Mouse (Mus musculus) urinary bladder, postnatal 36 days (tissue): ENCODE data around the gene Soat2.
"Not testable (repeated sequence)": the region's sequence is repeated elsewhere in the genome, so short reads cannot be mapped to it uniquely, and the experiment has no call there.

ENCODE experiments used
- DNase-seq, 2 experiments: peaks; one replicate each; pipeline ENCODE4 v3.0.0; 2022; ENCODE audit warnings: low spot score in 2 of 2, mixed read lengths in 1 of 2

The Soat2 gene

DNA sequence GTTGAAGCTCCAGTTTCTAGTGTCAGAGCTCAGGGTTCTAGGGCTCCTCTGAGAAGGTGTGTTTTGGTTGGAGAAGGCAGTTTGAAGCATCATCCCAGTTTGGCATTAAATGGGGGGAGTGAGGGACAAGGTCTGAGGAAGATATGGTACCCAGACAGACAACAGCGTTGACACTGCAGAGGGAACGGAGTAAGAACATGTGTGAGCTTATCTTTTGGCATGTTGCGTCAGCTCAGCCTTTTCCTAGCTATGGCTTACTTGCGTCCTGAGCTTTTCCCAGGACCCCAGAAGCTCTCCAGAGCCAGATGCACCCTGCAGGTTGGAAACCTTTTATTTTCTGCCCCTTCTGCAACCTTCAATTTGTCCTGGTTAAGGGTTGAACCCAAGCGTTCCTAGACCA lies 4.2 kb upstream of the Soat2 start:
- DNase-seq: no peak

GRCm38 (mm10) chr15:102146882-102147281 lies 3.4 kb upstream of the Soat2 start:
- peak; percentile 32 to 38 for DNase-seq

- no peak for DNase-seq
Measured at GRCm38 (mm10) chr15:102147674-102148402, 2.5 kb upstream of the Soat2 start.

- DNase-seq: no peak
Measured at GRCm38 (mm10) chr15:102149561-102149960, 765 bp upstream of the Soat2 start.

DNA sequence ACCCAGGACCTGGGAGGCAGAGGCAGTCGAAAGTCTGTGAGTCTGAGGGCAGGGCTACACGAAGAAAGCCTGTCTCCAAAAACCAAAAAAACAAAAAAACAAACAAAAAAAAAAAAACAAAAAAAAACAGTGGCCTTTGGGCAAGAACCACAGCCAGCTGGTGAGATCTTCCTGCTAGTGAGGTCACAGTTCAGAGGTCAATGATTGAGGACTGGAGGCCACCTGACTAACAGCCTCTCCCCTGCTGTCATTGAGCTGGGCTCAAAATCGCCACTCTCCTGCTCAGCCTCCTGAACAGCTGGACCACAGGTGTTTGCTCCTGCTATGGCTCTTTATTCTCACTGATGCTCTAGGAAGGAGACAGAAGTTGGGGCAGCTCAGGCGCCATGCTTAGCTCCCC lies 2.3 kb downstream of the Soat2 start:
- no peak for DNase-seq

DNA sequence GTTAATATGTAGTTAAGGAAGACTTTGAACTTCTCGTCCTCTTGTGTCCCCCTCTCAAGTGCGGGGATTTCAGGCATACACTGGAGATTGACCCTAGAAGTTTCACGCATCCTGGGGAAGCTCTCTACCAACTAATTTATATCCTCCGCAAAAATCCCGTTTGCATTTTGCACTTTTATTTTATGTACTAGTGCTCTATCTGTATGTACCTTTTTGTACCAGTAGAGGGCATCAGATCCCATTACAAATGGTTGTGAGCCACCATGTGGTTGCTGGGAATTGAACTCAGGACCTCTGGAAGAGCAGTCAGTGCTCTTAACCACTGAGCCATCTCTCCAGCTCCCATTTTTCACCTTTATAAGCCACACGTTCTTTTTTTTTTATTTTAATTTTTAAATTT lies 4.7 kb downstream of the Soat2 start:
- not testable (repeated sequence) for DNase-seq

DNA sequence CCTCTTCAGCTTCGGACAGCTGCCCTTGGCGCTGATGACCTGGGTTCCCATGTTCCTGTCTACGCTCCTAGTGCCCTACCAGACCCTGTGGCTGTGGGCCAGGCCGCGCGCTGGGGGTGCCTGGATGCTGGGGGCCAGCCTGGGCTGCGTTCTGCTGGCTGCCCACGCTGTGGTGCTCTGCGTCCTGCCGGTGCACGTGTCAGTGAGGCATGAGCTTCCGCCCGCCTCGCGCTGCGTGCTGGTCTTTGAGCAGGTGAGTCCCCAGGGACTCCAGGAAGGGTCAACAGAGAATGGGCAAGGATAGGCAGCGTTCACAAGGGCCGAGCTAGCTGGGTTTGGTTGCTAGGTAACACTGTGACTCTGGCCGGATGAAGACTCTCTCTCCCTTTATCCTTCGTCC lies 6.5 kb downstream of the Soat2 start:
- DNase-seq: no peak

DNA sequence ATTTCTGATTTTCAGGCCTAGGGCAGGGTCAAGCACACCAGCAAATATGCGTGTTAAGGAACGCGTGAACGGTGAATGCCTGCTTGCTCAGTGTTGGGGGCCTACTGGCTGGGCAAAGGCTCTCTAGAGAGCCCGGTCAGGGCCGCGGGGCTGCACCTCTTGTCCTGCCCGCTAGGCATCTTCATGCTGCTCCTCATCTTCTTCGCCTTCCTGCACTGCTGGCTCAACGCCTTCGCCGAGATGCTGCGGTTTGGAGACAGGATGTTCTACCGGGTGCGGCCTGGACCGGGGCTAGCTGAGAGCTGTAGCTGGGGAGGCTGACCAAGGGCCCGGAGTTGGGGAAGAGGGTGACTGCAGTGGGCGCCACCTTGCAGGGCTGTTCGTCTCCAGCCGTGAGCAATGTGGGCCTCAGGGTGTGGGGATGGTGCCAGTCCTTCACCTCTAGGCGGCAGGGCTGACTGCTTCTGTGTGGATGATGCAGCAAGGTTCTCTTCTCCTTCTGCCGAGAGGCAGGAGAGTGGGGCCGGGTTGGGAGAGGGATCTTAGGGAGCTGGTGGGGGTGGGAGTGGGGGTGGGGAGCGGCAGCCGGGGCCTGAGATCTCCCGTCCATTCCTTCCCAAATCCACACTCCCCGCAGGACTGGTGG lies 10.2 kb downstream of the Soat2 start:
- DNase-seq: no peak

DNA sequence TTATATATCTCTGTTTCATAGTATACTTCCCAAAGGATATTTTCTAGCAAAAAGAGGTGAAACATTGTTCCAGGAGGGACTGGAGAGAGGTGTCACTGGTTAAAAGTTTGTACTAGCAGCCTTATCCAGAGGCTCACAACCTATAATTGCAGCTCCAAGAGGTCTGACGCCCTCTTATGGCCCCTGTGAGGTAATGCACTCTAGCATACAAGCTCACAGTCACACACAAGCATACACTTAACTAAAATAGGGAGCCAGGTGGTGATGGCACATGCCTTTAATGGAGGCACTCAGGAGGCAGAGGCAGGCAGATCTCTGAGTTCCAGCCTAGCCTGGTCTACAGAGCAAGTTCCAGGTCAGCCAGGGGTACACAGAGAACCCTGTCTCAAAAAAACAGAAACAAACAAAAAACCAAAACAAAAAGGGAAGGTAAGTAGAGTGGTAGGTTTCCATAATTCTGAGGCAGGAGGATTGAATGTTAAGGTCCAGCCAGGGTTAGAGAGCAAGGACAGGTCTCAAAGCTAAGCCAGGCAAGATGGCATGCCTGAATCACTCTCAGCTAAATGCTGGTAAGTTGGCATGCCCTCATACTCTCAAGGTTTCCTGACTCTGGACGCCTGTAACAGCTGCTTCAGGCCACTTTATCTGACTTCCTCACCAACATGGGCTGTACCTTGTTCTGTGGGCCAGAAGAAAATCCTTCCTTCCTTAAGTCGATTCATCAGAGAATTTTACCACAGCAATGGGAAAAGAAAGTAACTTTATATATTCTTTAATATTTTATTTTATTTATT lies 13.8 kb downstream of the Soat2 start:
- DNase-seq: no peak

DNA sequence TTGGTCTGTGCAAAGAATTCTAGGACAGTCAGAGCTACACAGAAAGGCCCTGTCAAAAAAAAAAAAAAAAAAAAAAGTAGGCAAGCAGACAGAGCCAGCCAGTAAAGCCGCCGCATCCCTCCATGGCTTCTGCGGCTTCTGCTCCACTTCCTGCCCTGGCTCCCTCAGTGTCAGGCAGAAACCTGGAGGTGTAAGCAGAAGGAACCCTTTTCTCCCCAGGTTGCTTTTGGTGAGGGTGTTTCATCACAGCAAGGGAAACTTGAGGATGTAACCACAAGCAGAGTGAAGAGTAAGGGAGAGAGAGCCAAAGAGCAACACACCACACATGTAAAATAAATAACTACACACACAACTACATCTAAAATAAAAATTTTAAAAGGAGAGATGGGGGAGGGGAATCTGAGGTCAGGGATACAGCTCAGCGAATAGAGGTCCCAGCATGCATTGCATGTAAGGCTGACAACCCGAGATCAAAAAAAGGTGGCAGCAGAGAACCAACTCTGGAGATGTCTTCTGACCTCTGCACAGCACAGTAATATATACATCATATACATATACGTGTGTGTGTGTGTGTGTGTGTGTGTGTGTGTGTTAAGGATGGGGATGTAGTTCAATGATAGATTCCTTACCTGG lies 15.3 kb downstream of the Soat2 start:
- no peak for DNase-seq

DNA sequence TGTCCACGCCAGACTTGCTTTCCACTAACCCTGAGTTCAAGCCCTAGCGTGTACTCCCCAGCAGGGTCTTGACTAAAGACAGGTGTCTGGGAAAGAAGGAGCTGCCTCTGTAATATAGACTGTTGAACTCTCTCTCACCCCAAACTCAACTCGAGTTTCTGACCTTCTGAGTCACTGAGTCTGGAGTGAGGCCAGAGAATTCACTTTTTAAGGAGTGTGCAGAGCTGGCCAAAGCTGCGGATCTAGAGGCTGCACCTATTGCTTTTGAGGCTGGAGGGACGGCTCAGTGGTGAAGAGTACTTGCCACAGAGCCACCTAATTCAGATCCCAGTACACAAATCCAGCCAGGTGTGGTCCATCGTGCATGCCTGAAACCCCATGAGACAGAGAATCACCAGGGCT lies 17.3 kb downstream of the Soat2 start:
- DNase-seq: peak; percentile 51 to 61

- peak; percentile 47 for DNase-seq
Measured at GRCm38 (mm10) chr15:102169064-102169463, 18.7 kb downstream of the Soat2 start.

DNA sequence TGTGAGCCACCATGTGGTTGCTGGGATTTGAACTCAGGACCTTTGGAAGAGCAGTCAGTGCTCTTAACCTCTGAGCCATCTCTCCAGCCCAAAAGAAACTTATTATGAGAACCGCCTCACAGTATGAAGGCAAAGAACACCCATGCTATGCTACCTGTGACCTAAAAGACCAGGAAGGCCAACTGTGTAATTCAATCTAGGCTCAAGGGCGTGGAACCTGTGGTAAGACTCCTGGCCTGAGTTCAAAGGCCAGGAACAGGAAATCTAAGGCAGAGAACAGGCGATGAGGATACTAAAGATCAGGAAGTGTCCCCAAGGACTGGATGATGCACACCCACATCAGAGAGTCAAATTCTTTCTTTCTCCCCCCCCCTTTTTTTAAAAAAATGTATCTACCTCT lies 23.3 kb downstream of the Soat2 start:
- DNase-seq: no peak

DNA sequence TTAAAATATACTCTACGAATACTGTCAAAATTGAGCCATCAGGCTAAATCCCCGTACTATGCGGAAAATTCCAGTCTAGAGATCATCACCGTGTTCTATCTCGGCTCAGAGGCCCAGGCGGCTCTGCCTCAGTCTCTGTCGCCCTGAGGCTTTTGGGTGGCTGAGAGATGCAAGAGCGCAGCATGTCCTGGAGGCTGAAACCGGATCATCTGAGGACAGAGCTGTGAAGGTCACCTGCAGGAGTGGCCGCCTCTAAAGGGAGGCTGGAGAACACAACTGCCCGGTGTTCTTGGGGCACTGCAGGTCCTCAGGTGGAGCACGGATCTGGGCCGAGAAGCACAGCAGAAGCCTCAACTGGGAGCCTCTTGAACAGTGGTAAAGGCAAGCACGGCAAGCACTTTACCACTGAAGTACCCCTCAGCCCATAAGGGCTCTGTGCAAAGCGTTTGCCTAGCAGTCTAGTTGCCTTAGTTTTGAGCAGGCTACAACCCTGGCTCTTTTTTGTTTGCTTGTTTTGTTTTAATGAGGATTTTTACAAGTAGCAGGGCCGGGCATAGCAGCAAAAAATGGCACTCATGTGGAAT lies 25.5 kb downstream of the Soat2 start:
- DNase-seq: no peak

DNA sequence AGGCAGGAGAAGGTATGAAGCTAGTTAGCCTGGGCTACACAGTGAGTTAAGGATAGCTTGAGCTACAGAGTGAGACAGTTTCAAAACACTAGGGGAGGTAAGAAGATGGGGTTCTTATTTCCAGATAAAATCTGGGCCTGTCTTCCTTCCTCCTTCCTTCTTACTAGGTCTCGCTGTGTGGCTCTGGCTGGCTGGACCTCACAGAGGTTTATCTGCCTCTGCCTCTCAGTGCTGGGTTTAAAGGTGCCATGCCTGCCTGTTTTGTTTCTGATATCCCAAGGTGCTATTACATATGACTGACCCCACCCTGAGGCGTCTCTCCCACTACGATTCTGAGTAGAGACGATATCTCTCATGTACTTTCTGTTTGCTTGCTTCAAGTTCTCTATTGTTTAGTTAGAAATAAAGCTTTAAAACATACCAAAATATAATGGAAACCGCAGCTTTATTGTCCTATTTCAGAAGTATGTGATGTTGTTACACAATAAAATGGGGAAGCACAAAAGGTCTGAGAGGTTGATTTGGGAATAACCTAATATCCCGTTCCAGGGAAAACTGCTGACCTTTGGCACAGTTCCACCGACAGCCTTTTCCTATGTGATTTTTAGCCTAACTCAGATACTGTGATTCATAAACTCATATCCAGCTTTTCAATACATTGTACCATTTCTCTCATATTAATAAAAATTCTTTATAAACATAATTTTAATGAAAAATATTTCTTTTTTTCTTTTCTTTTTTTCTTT lies 26.4 kb downstream of the Soat2 start:
- DNase-seq: no peak

GRCm38 (mm10) chr15:102177417-102177816 lies 27.1 kb downstream of the Soat2 start:
- no peak for DNase-seq

DNA sequence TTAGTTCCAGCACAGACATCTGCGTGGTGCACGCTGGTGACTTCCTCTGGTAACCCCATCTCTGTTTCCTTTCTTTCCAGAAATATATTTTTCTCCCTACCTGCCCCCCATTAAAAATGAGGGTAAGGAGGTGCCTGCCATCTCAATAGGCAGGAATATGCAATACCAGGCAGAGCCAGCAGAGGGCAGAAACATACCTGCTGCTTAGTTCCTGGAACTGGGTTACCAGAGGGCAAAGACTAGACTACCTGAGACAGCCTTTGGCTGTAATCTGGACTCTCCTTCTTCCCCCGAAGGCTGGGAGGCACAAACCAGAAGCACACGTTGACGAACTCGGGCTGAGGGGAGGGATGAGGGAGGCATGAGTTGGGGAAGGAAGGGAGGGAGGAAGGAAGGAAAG lies 28.0 kb downstream of the Soat2 start:
- DNase-seq: peak; percentile 80 to 82

DNA sequence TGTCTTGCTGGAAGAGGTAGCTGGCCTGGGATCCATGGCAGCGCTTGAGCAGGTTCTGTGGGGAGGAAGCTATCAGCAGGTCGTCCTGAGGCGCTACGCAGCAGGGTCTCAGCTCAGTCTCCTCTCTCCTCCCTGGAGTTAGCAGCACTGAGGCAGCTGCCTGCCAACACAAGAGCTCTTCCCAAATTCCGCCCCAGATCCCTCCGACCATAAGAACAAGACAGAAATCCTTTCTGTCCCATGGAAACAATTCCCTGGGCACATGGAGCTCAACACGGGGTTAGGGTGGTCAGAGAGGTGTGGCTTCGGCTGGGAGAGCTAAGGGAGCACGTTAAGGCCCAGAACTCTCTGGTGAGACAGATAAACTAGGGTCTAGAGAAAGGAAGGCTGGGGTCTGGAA lies 28.8 kb downstream of the Soat2 start:
- DNase-seq: no peak

- no peak for DNase-seq
Measured at GRCm38 (mm10) chr15:102179924-102180323, 29.6 kb downstream of the Soat2 start.

GRCm38 (mm10) chr15:102183076-102183475 lies 32.8 kb downstream of the Soat2 start:
- no peak for DNase-seq

GRCm38 (mm10) chr15:102186239-102186638 lies 35.9 kb downstream of the Soat2 start:
- no peak for DNase-seq
